Mouse (Mus musculus) erythroblast, adult 5-6 weeks (primary cell): ENCODE data around the gene Mup13. TPM values are rescaled to one million over a fixed set of nuclear protein-coding genes. Genes with fewer than 3 reads are reported as not detected.
"Not testable (repeated sequence)": the region's sequence is repeated elsewhere in the genome, so short reads cannot be mapped to it uniquely, and the experiment has no call there.

Experiments
- ATAC-seq: replicated peaks from 2 replicates; pipeline ENCODE4 v1.8.0; 2016; ENCODE audit warnings: moderate number of reproducible peaks, mild to moderate bottlenecking, moderate TSS enrichment, inconsistent platforms; ENCODE audit not compliant: poor library complexity, low FRiP score, severe bottlenecking
- total RNA-seq, 2 experiments: library from RNA; stranded (forward) in 1 of 2; stranded (reverse) in 1 of 2; fragments of 150-400 nt in 1 of 2; fragments of 200-764, 138-1000 nt in 1 of 2; gene quantifications; 2 replicates each; pipeline versions ENCODE4 v1.2.3 to v1.2.4; 2015 to 2017; ENCODE audit warnings: low replicate concordance in 2 of 2

Gene Mup13
- total RNA-seq (2015; ENCODE audit: low replicate concordance) (not detected in 2 replicates), total RNA-seq (2017; ENCODE audit: low replicate concordance) (not detected in 2 replicates)

DNA sequence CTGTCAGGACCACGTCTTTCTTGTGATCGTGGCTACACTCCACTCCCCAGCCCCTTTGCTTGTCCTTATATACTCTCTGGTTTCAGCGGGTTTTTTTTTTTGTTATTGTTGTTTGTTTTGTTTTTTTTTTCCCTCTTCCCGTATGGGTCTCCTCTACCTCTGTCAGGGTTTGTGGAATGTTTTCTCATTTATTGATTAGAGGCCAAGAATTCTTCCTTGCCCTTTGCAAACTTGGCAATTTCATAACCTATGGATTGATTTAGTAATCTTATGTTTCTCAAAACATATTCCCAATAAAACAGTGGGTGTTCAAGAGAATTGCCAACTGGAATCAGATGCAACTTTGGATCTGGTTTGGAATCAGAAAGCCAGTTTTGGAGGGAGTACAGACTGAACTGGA lies at the start of gene Mup13:
Gene Mup13, minus strand, starts transcription at position 101 of the 400 bp plus-strand sequence.
- not testable (repeated sequence) for ATAC-seq

Other genes with a start within 250 kb of the Mup13 start
- gene Mup14, start 75.7 kb upstream of the Mup13 start, total RNA-seq (2015; ENCODE audit: low replicate concordance), result not detected in 2 replicates
- not detected in 2 replicates for gene Mup14, start 75.7 kb upstream of the Mup13 start, total RNA-seq (2017; ENCODE audit: low replicate concordance)
- not detected in 2 replicates for gene Mup15, start 211.5 kb upstream of the Mup13 start, total RNA-seq (2015; ENCODE audit: low replicate concordance)
- gene Mup15, start 211.5 kb upstream of the Mup13 start, total RNA-seq (2017; ENCODE audit: low replicate concordance), result not detected in 2 replicates